Mouse (Mus musculus): ENCODE measurements around the gene Actr1b.

- TF ChIP-seq CTCF (IDR thresholded peaks at IDR 0.05) (no peak), POLR2A (IDR thresholded peaks at IDR 0.05; ENCODE audit: insufficient read depth, low read depth, low read length) (no peak)
Measured at GRCm38 (mm10) chr1:36743046-36743445, 28.8 kb upstream of the Actr1b start.
